Mouse (Mus musculus): Measurements from ENCODE around the gene Hspa1b. TPM values are rescaled to one million over a fixed set of nuclear protein-coding genes. Genes with fewer than 3 reads are reported as not detected.
A peak's percentile ranks its signal among the peaks of the same experiment; 100 is the strongest.

The Hspa1b gene
- polyA plus RNA-seq, 1 experiment, result 17.1 TPM

- peak overlapping the region; percentile 75 for H3K27ac ChIP-seq (ENCODE audit: insufficient read depth, low read depth, low read length)
- no peaks in the 10 kb centered on the region for H3K36me3 ChIP-seq (ENCODE audit: control insufficient read depth, insufficient read depth, low read length)
- no peaks in the 10 kb centered on the region for H3K27me3 ChIP-seq (ENCODE audit: control insufficient read depth, insufficient read depth, low read length)
- H3K4me3 ChIP-seq (ENCODE audit: low read depth, low read length), result no peak overlapping the region
- 39% methylated on average over 4 of the region's 4 CpGs for WGBS
- TF ChIP-seq POLR2A (IDR thresholded peaks at IDR 0.05; ENCODE audit: low read depth, low read length), result no peak
- TF ChIP-seq CTCF (IDR thresholded peaks at IDR 0.05; ENCODE audit: extremely low read depth, insufficient read length, insufficient replicate concordance, low read depth, low read length), result no peak
- H3K4me1 ChIP-seq (ENCODE audit: control insufficient read depth, insufficient read depth, insufficient read length, low read length), result peaks cover 25% of the 10 kb centered on the region
Measured at GRCm38 (mm10) chr17:34943128-34943815, 15.8 kb downstream of the Hspa1b start.

GRCm38 (mm10) chr17:34941344-34942041 is 17.5 kb downstream of the Hspa1b start:
- Histone ChIP-seq H3K4me3 (ENCODE audit: low read depth, low read length) (peak overlapping the region; percentile 46), H3K4me1 (ENCODE audit: control insufficient read depth, insufficient read depth, insufficient read length, low read length) (peaks cover 25% of the 10 kb centered on the region), H3K27me3 (ENCODE audit: control insufficient read depth, insufficient read depth, low read length) (no peaks in the 10 kb centered on the region), H3K27ac (ENCODE audit: insufficient read depth, low read depth, low read length) (no peak overlapping the region), H3K36me3 (ENCODE audit: control insufficient read depth, insufficient read depth, low read length) (no peaks in the 10 kb centered on the region)
- 24% methylated on average over 15 of the region's 15 CpGs for WGBS
- TF ChIP-seq CTCF (IDR thresholded peaks at IDR 0.05; ENCODE audit: extremely low read depth, insufficient read length, insufficient replicate concordance, low read depth, low read length) (no peak), POLR2A (IDR thresholded peaks at IDR 0.05; ENCODE audit: low read depth, low read length) (no peak)

- Histone ChIP-seq H3K4me1 (ENCODE audit: control insufficient read depth, insufficient read depth, insufficient read length, low read length) (peaks cover 21% of the 10 kb centered on the region), H3K27me3 (ENCODE audit: control insufficient read depth, insufficient read depth, low read length) (no peaks in the 10 kb centered on the region), H3K36me3 (ENCODE audit: control insufficient read depth, insufficient read depth, low read length) (peaks cover 12% of the 10 kb centered on the region), H3K27ac (ENCODE audit: insufficient read depth, low read depth, low read length) (no peak overlapping the region), H3K4me3 (ENCODE audit: low read depth, low read length) (no peak overlapping the region)
- 83% methylated on average over 6 of the region's 6 CpGs for WGBS
- TF ChIP-seq POLR2A (IDR thresholded peaks at IDR 0.05; ENCODE audit: low read depth, low read length) (no peak), CTCF (IDR thresholded peaks at IDR 0.05; ENCODE audit: extremely low read depth, insufficient read length, insufficient replicate concordance, low read depth, low read length) (no peak)
Measured at GRCm38 (mm10) chr17:34937960-34938505, 21.0 kb downstream of the Hspa1b start.

GRCm38 (mm10) chr17:34934830-34935229 is 24.2 kb downstream of the Hspa1b start:
- H3K27me3 ChIP-seq (ENCODE audit: control insufficient read depth, insufficient read depth, low read length), result no peaks in the 10 kb centered on the region
- TF ChIP-seq POLR2A (IDR thresholded peaks at IDR 0.05; ENCODE audit: low read depth, low read length) (no peak), CTCF (IDR thresholded peaks at IDR 0.05; ENCODE audit: extremely low read depth, insufficient read length, insufficient replicate concordance, low read depth, low read length) (no peak)
- no peak overlapping the region for H3K4me3 ChIP-seq (ENCODE audit: low read depth, low read length)
- H3K27ac ChIP-seq (ENCODE audit: insufficient read depth, low read depth, low read length), result no peak overlapping the region
- H3K4me1 ChIP-seq (ENCODE audit: control insufficient read depth, insufficient read depth, insufficient read length, low read length), result peaks cover 16% of the 10 kb centered on the region
- 61% methylated on average over 8 of the region's 8 CpGs for WGBS
- H3K36me3 ChIP-seq (ENCODE audit: control insufficient read depth, insufficient read depth, low read length), result peaks cover 16% of the 10 kb centered on the region

- H3K36me3 ChIP-seq (ENCODE audit: control insufficient read depth, insufficient read depth, low read length), result peaks cover 20% of the 10 kb centered on the region
- H3K27ac ChIP-seq (ENCODE audit: insufficient read depth, low read depth, low read length), result no peak overlapping the region
- peaks cover 16% of the 10 kb centered on the region for H3K4me1 ChIP-seq (ENCODE audit: control insufficient read depth, insufficient read depth, insufficient read length, low read length)
- TF ChIP-seq CTCF (IDR thresholded peaks at IDR 0.05; ENCODE audit: extremely low read depth, insufficient read length, insufficient replicate concordance, low read depth, low read length) (no peak), POLR2A (IDR thresholded peaks at IDR 0.05; ENCODE audit: low read depth, low read length) (no peak)
- no peaks in the 10 kb centered on the region for H3K27me3 ChIP-seq (ENCODE audit: control insufficient read depth, insufficient read depth, low read length)
- WGBS, result 73% methylated on average over 24 of the region's 24 CpGs
- peak overlapping the region; percentile 40 for H3K4me3 ChIP-seq (ENCODE audit: low read depth, low read length)
Measured at GRCm38 (mm10) chr17:34934031-34934430, 25.0 kb downstream of the Hspa1b start.

DNA sequence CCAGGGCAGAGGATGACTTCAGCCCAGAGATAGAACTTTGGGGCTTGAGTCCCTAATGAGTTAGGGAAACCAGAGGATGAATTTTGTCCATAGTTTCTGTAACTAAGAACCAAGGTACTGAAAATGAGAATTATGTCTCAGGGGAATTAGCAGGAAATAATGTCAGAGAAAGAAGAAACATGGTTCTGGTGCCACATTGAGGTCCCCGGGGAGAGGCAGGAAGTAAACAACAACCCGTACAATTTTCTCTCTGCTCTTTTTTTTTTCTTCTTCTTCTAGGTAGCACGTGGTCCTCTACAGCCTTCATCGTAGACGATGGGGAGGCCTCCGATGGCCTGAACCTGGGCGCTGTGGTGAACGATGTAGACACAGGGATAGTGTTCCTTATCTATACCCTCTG is 26.8 kb downstream of the Hspa1b start:
- Histone ChIP-seq H3K36me3 (ENCODE audit: control insufficient read depth, insufficient read depth, low read length) (peaks cover 33% of the 10 kb centered on the region), H3K27ac (ENCODE audit: insufficient read depth, low read depth, low read length) (no peak overlapping the region), H3K4me1 (ENCODE audit: control insufficient read depth, insufficient read depth, insufficient read length, low read length) (peaks cover 16% of the 10 kb centered on the region), H3K4me3 (ENCODE audit: low read depth, low read length) (peak overlapping the region; percentile 81), H3K27me3 (ENCODE audit: control insufficient read depth, insufficient read depth, low read length) (no peaks in the 10 kb centered on the region)
- WGBS, result 48% methylated on average over 8 of the region's 8 CpGs
- TF ChIP-seq CTCF (IDR thresholded peaks at IDR 0.05; ENCODE audit: extremely low read depth, insufficient read length, insufficient replicate concordance, low read depth, low read length) (no peak), POLR2A (IDR thresholded peaks at IDR 0.05; ENCODE audit: low read depth, low read length) (no peak)

GRCm38 (mm10) chr17:34931735-34932098 is 27.3 kb downstream of the Hspa1b start:
- Histone ChIP-seq H3K27me3 (ENCODE audit: control insufficient read depth, insufficient read depth, low read length) (no peaks in the 10 kb centered on the region), H3K27ac (ENCODE audit: insufficient read depth, low read depth, low read length) (0 out of 2 replicates have a peak overlapping the region, but pooled peaks have one; percentile 10), H3K36me3 (ENCODE audit: control insufficient read depth, insufficient read depth, low read length) (peaks cover 33% of the 10 kb centered on the region), H3K4me3 (ENCODE audit: low read depth, low read length) (peak overlapping the region; percentile 81), H3K4me1 (ENCODE audit: control insufficient read depth, insufficient read depth, insufficient read length, low read length) (peaks cover 16% of the 10 kb centered on the region)
- 3% methylated on average over 14 of the region's 14 CpGs for WGBS
- TF ChIP-seq CTCF (IDR thresholded peaks at IDR 0.05; ENCODE audit: extremely low read depth, insufficient read length, insufficient replicate concordance, low read depth, low read length) (no peak), POLR2A (IDR thresholded peaks at IDR 0.05; ENCODE audit: low read depth, low read length) (no peak)

All from small intestine, adult 2 months (tissue).